Mouse (Mus musculus): ENCODE measurements around the gene Borcs6. TPM values are rescaled to one million over a fixed set of nuclear protein-coding genes. Genes with fewer than 3 reads are reported as not detected.
"Not testable (repeated sequence)": the region's sequence is repeated elsewhere in the genome, so short reads cannot be mapped to it uniquely, and the experiment has no call there.

The Borcs6 gene
- polyA plus RNA-seq (2015; fragmentation: Nextera tagmentation; extraction: Ambion mirVana) = 11.3 and 13.5 TPM in 2 replicates

GRCm38 (mm10) chr11:69059357-69059974, at the start of gene Borcs6:
TSS of gene Borcs6 (plus strand) at chr11:69059717.
- under 1% methylated on average over 64 of the region's 64 CpGs for WGBS

GRCm38 (mm10) chr11:69010400-69011323, 48.9 kb upstream of the Borcs6 start:
- no peak overlapping the region for H3K4me2 ChIP-seq (replicated peaks)
- no peak overlapping the region for H3K4me3 ChIP-seq (replicated peaks)

More at GRCm38 (mm10) chr11:69059357-69059974, at the start of gene Borcs6:
- peak within 1 kb of the TSS; percentile 93 for H3K4me3 ChIP-seq (replicated peaks)
- ATAC-seq = peak; percentile 94
- peak within 1 kb of the TSS; percentile 96 for H3K4me2 ChIP-seq (replicated peaks)
- H3K27ac ChIP-seq = peak within 1 kb of the TSS; percentile 94
- no peaks in the 10 kb centered on the region for H3K36me3 ChIP-seq
- H3K4me1 ChIP-seq (replicated peaks) = peaks cover 38% of the 10 kb centered on the region
- H3K9me3 ChIP-seq = no peaks in the 10 kb centered on the region
- H3K9ac ChIP-seq (replicated peaks) = peak within 1 kb of the TSS; percentile 88
- no peaks in the 10 kb centered on the region for H3K27me3 ChIP-seq

GRCm38 (mm10) chr11:69011445-69011844, 48.1 kb upstream of the Borcs6 start:
- not testable (repeated sequence) for H3K27me3 ChIP-seq; H3K36me3 ChIP-seq; H3K9ac ChIP-seq (replicated peaks); ATAC-seq; H3K9me3 ChIP-seq
- WGBS = 69% methylated on average over 2 of the region's 2 CpGs
- Histone ChIP-seq H3K4me2 (replicated peaks) (peak overlapping the region; percentile 67), H3K4me3 (replicated peaks) (peak overlapping the region; percentile 48), H3K27ac (peak overlapping the region; percentile 86), H3K4me1 (replicated peaks) (peaks cover 22% of the 10 kb centered on the region)

More at GRCm38 (mm10) chr11:69010400-69011323, 48.9 kb upstream of the Borcs6 start:
- Histone ChIP-seq H3K4me1 (replicated peaks) (peaks cover 22% of the 10 kb centered on the region), H3K9ac (replicated peaks) (no peak overlapping the region), H3K9me3 (no peaks in the 10 kb centered on the region), H3K27ac (no peak overlapping the region), H3K36me3 (no peaks in the 10 kb centered on the region), H3K27me3 (no peaks in the 10 kb centered on the region)
- 93% methylated on average over 15 of the region's 15 CpGs for WGBS
- ATAC-seq = no peak

- Histone ChIP-seq H3K36me3 (no peaks in the 10 kb centered on the region), H3K27ac (peak overlapping the region; percentile 86), H3K9ac (replicated peaks) (peak overlapping the region; percentile 69), H3K4me3 (replicated peaks) (peak overlapping the region; percentile 48), H3K9me3 (no peaks in the 10 kb centered on the region), H3K27me3 (no peaks in the 10 kb centered on the region), H3K4me2 (replicated peaks) (peak overlapping the region; percentile 67), H3K4me1 (replicated peaks) (peaks cover 27% of the 10 kb centered on the region)
- 2% methylated on average over 18 of the region's 18 CpGs for whole genome bisulfite sequencing
- ATAC-seq = peak; percentile 75
These were observed 47.4 kb upstream of the Borcs6 start for GRCm38 (mm10) chr11:69012071-69012601.

GRCm38 (mm10) chr11:69015644-69016441, 43.7 kb upstream of the Borcs6 start, which contains the start of gene Ctc1:
TSS of gene Ctc1 (plus strand) at chr11:69015911.
- ATAC-seq = peak; percentile 96
- peak within 1 kb of the TSS; percentile 59 for H3K4me3 ChIP-seq (replicated peaks)
- 4% methylated on average over 38 of the region's 38 CpGs for WGBS
- peak within 1 kb of the TSS; percentile 85 for H3K27ac ChIP-seq
- peaks cover under 1% of the 10 kb centered on the region; the same call in 1 of the 2 replicates for H3K36me3 ChIP-seq
- H3K9me3 ChIP-seq = no peaks in the 10 kb centered on the region
- peak within 1 kb of the TSS; percentile 86 for H3K9ac ChIP-seq (replicated peaks)
- peak within 1 kb of the TSS; percentile 78 for H3K4me2 ChIP-seq (replicated peaks)
- peaks cover 27% of the 10 kb centered on the region for H3K4me1 ChIP-seq (replicated peaks)
- H3K27me3 ChIP-seq = no peaks in the 10 kb centered on the region

GRCm38 (mm10) chr11:69016755-69017154, 42.8 kb upstream of the Borcs6 start:
- Histone ChIP-seq H3K4me2 (replicated peaks) (peak overlapping the region; percentile 78), H3K9me3 (no peaks in the 10 kb centered on the region), H3K36me3 (peaks cover 9% of the 10 kb centered on the region), H3K27me3 (no peaks in the 10 kb centered on the region), H3K4me3 (replicated peaks) (peak overlapping the region; percentile 59), H3K27ac (peak overlapping the region; percentile 85), H3K4me1 (replicated peaks) (peaks cover 20% of the 10 kb centered on the region), H3K9ac (replicated peaks) (peak overlapping the region; percentile 86)
- WGBS = 74% methylated on average over 3 of the region's 3 CpGs
- no peak for ATAC-seq

- no peak overlapping the region for H3K4me3 ChIP-seq (replicated peaks)
- peaks cover 15% of the 10 kb centered on the region for H3K4me1 ChIP-seq (replicated peaks)
- H3K4me2 ChIP-seq (replicated peaks) = no peak overlapping the region
- ATAC-seq = no peak
- peaks cover 48% of the 10 kb centered on the region for H3K36me3 ChIP-seq
- no peak overlapping the region for H3K9ac ChIP-seq (replicated peaks)
- no peak overlapping the region; the same call in 1 of the 2 replicates for H3K27ac ChIP-seq
- H3K9me3 ChIP-seq = no peaks in the 10 kb centered on the region
- H3K27me3 ChIP-seq = no peaks in the 10 kb centered on the region
These were observed 38.8 kb upstream of the Borcs6 start for GRCm38 (mm10) chr11:69020691-69021090.

GRCm38 (mm10) chr11:69026562-69026961, 33.0 kb upstream of the Borcs6 start:
- Histone ChIP-seq H3K27me3 (no peaks in the 10 kb centered on the region), H3K9me3 (no peaks in the 10 kb centered on the region), H3K27ac (no peak overlapping the region), H3K9ac (replicated peaks) (no peak overlapping the region), H3K36me3 (peaks cover 100% of the 10 kb centered on the region), H3K4me1 (replicated peaks) (no peaks in the 10 kb centered on the region), H3K4me3 (replicated peaks) (no peak overlapping the region), H3K4me2 (replicated peaks) (no peak overlapping the region)
- no peak for ATAC-seq
- WGBS = 98% methylated on average over 3 of the region's 3 CpGs

- Histone ChIP-seq H3K4me1 (replicated peaks) (no peaks in the 10 kb centered on the region), H3K4me3 (replicated peaks) (no peak overlapping the region), H3K9ac (replicated peaks) (no peak overlapping the region), H3K27ac (no peak overlapping the region), H3K27me3 (no peaks in the 10 kb centered on the region), H3K9me3 (no peaks in the 10 kb centered on the region), H3K4me2 (replicated peaks) (no peak overlapping the region), H3K36me3 (peaks cover 98% of the 10 kb centered on the region)
- 65% methylated on average over 2 of the region's 2 CpGs for WGBS
- no peak for ATAC-seq
These were observed 30.7 kb upstream of the Borcs6 start for GRCm38 (mm10) chr11:69028805-69029204.

- WGBS = 84% methylated on average over 9 of the region's 9 CpGs
- H3K27me3 ChIP-seq = no peaks in the 10 kb centered on the region
- H3K4me2 ChIP-seq (replicated peaks) = no peak overlapping the region
- no peak overlapping the region for H3K9ac ChIP-seq (replicated peaks)
- no peak overlapping the region for H3K4me3 ChIP-seq (replicated peaks)
- no peaks in the 10 kb centered on the region for H3K9me3 ChIP-seq
- H3K36me3 ChIP-seq = peaks cover 65% of the 10 kb centered on the region
- peaks cover 20% of the 10 kb centered on the region for H3K4me1 ChIP-seq (replicated peaks)
- no peak for ATAC-seq
- H3K27ac ChIP-seq = no peak overlapping the region
These were observed 26.0 kb upstream of the Borcs6 start for GRCm38 (mm10) chr11:69033552-69033951.

GRCm38 (mm10) chr11:69034585-69034984, 24.9 kb upstream of the Borcs6 start:
- Histone ChIP-seq H3K36me3 (peaks cover 54% of the 10 kb centered on the region), H3K9me3 (no peaks in the 10 kb centered on the region), H3K4me3 (replicated peaks) (no peak overlapping the region), H3K27me3 (no peaks in the 10 kb centered on the region), H3K4me2 (replicated peaks) (no peak overlapping the region), H3K4me1 (replicated peaks) (peaks cover 30% of the 10 kb centered on the region), H3K9ac (replicated peaks) (no peak overlapping the region), H3K27ac (no peak overlapping the region)
- ATAC-seq = no peak
- 94% methylated on average over 3 of the region's 3 CpGs for WGBS

Data from midbrain, embryonic 13.5 days (tissue).